In the genomic region with DNA sequence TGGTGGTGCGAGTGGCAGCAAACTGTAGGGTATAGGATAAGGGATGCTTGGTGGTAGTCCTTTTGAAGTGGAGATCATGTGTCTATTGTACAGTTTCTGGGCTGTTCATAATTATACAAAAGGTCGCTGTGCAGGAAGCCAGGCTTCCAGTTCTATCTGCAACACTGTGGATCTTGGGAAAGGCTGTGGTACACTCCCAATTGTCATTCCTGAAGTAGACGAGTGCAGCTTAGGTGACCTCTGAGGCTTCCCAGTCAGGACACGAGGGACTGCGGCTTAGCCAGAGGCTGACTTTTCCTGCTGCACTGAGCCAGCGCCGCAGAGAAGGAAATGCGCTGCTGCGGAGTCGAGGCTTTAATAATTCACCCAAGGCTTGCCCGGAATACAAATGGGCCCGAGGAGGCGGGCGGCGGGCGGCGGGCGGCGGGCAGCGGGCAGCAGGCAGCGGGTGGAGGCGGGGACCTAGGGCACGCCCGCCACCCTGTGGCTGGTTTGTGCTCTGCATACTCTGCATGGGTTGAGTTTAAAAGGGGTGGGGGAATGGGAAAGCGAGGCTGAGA, we compare ENCODE assay signal across 8 mouse cellular contexts. TPM values are rescaled to one million over a fixed set of nuclear protein-coding genes. Genes with fewer than 3 reads are reported as not detected.
DNase-seq lines count a peak whose midpoint lies in the region; ATAC-seq and TF ChIP-seq lines count a peak whose summit lies in the region.

No protein-coding gene starts in this region.

- no peaks in the 10 kb centered on the region for H3K9me3 ChIP-seq in embryonic facial prominence, embryonic 10.5 days
- no peaks in the 10 kb centered on the region for H3K9me3 ChIP-seq in heart, embryonic 11.5 days (replicated peaks; ENCODE audit: control insufficient read depth, low read length)
- H3K9me3 ChIP-seq in kidney, embryonic 14.5 days (ENCODE audit: control insufficient read depth, low read length) = no peaks in the 10 kb centered on the region
- H3K9me3 ChIP-seq in liver, embryonic 12.5 days (replicated peaks) = no peaks in the 10 kb centered on the region

- no peaks in the 10 kb centered on the region for H3K36me3 ChIP-seq in embryonic facial prominence, embryonic 10.5 days (replicated peaks)
- no peaks in the 10 kb centered on the region for H3K36me3 ChIP-seq in heart, embryonic 11.5 days (ENCODE audit: control insufficient read depth, insufficient read depth, low read length)
- H3K36me3 ChIP-seq in kidney, embryonic 14.5 days (ENCODE audit: control insufficient read depth, insufficient read depth, low read length) = no peaks in the 10 kb centered on the region
- no peaks in the 10 kb centered on the region for H3K36me3 ChIP-seq in liver, embryonic 12.5 days
- no peaks in the 10 kb centered on the region for H3K36me3 ChIP-seq in testis, adult 2 months (ENCODE audit: control insufficient read depth, insufficient read depth, low read length)

- peak; percentile 75 for ATAC-seq in CD4-positive, CD25-positive, alpha-beta regulatory T cell, adult 4 months
- no peak for ATAC-seq in heart, embryonic 11.5 days (replicated peaks; ENCODE audit: insufficient number of reproducible peaks, low FRiP score, low TSS enrichment)
- peak; percentile 83 for ATAC-seq in kidney, embryonic 14.5 days (ENCODE audit: low FRiP score, low TSS enrichment)
- peak; percentile 46; the same call in 1 of the 2 replicates for ATAC-seq in liver, embryonic 12.5 days

- peak; percentile 21; the same call in 1 of the 2 replicates for TF ChIP-seq CTCF in testis, adult 2 months (IDR thresholded peaks at IDR 0.05; ENCODE audit: control insufficient read depth, insufficient read depth, insufficient replicate concordance, low read depth, low read length)

- peak; percentile 64 for DNase-seq in adrenal gland, postnatal 25 days
- DNase-seq in embryonic facial prominence, embryonic 10.5 days (ENCODE audit: low spot score) = peak; percentile 75
- DNase-seq in naive thymus-derived CD4-positive, alpha-beta T cell, adult 2 months (ENCODE audit: low read depth) = peak; percentile 64

- no peak overlapping the region for H3K27ac ChIP-seq in embryonic facial prominence, embryonic 10.5 days (replicated peaks)
- no peak overlapping the region for H3K27ac ChIP-seq in heart, embryonic 11.5 days (ENCODE audit: low read depth, low read length)
- H3K27ac ChIP-seq in kidney, embryonic 14.5 days (ENCODE audit: low read depth, low read length) = no peak overlapping the region
- no peak overlapping the region for H3K27ac ChIP-seq in liver, embryonic 12.5 days
- H3K27ac ChIP-seq in testis, adult 2 months (ENCODE audit: control insufficient read depth, insufficient read depth, low read depth, low read length) = no peak overlapping the region

- no peak for TF ChIP-seq POLR2A in testis, adult 2 months (IDR thresholded peaks at IDR 0.05; ENCODE audit: control insufficient read depth, low read depth, low read length)

- H3K9ac ChIP-seq in heart, embryonic 11.5 days (ENCODE audit: low read depth, low read length) = no peak overlapping the region
- H3K9ac ChIP-seq in kidney, embryonic 14.5 days (ENCODE audit: low read depth, low read length) = no peak overlapping the region
- H3K9ac ChIP-seq in liver, embryonic 12.5 days = no peak overlapping the region

- 18% methylated on average over 25 of the region's 25 CpGs for WGBS in embryonic facial prominence, embryonic 10.5 days
- WGBS in heart, embryonic 11.5 days (ENCODE audit: insufficient replicate concordance) = 22% methylated on average over 25 of the region's 25 CpGs
- 19% methylated on average over 25 of the region's 25 CpGs for WGBS in kidney, embryonic 14.5 days
- WGBS in liver, embryonic 12.5 days (ENCODE audit: insufficient replicate concordance) = 10% methylated on average over 18 of the region's 25 CpGs

- peaks cover 25% of the 10 kb centered on the region for H3K27me3 ChIP-seq in embryonic facial prominence, embryonic 10.5 days (replicated peaks; ENCODE audit: low read depth, poor library complexity, severe bottlenecking)
- H3K27me3 ChIP-seq in heart, embryonic 11.5 days (ENCODE audit: control insufficient read depth, insufficient read depth, low read length) = peaks cover 13% of the 10 kb centered on the region; the same call in 1 of the 2 replicates
- 0 out of 2 replicates have a peak, but pooled peaks cover 4% of the 10 kb centered on the region for H3K27me3 ChIP-seq in kidney, embryonic 14.5 days (ENCODE audit: control insufficient read depth, insufficient read depth, low read length)
- peaks cover 28% of the 10 kb centered on the region for H3K27me3 ChIP-seq in liver, embryonic 12.5 days (replicated peaks)
- H3K27me3 ChIP-seq in testis, adult 2 months (ENCODE audit: control insufficient read depth, insufficient read depth, low read length) = no peaks in the 10 kb centered on the region

- peak overlapping the region; percentile 52 for H3K4me3 ChIP-seq in embryonic facial prominence, embryonic 10.5 days
- H3K4me3 ChIP-seq in heart, embryonic 11.5 days (ENCODE audit: low read depth, low read length) = peak overlapping the region; percentile 31
- peak overlapping the region; percentile 20; the same call in 1 of the 2 replicates for H3K4me3 ChIP-seq in kidney, embryonic 14.5 days (ENCODE audit: low read length)
- peak overlapping the region; percentile 30; the same call in 1 of the 2 replicates for H3K4me3 ChIP-seq in liver, embryonic 12.5 days
- H3K4me3 ChIP-seq in testis, adult 2 months (ENCODE audit: control insufficient read depth, low read depth, low read length) = peak overlapping the region; percentile 36; the same call in 1 of the 2 replicates

- H3K4me1 ChIP-seq in embryonic facial prominence, embryonic 10.5 days = no peaks in the 10 kb centered on the region; the same call in 1 of the 2 replicates
- no peaks in the 10 kb centered on the region for H3K4me1 ChIP-seq in heart, embryonic 11.5 days (ENCODE audit: control insufficient read depth, insufficient read depth, low read length)
- no peaks in the 10 kb centered on the region for H3K4me1 ChIP-seq in kidney, embryonic 14.5 days (ENCODE audit: control insufficient read depth, insufficient read depth, low read length)
- H3K4me1 ChIP-seq in liver, embryonic 12.5 days = 0 out of 2 replicates have a peak, but pooled peaks cover 4% of the 10 kb centered on the region
- no peaks in the 10 kb centered on the region for H3K4me1 ChIP-seq in testis, adult 2 months (ENCODE audit: control insufficient read depth, insufficient read depth, low read length)

- H3K4me2 ChIP-seq in heart, embryonic 11.5 days = peak overlapping the region; percentile 65
- H3K4me2 ChIP-seq in kidney, embryonic 14.5 days (replicated peaks; ENCODE audit: low read depth, low read length) = peak overlapping the region; percentile 44
- peak overlapping the region; percentile 70 for H3K4me2 ChIP-seq in liver, embryonic 12.5 days

RNA-seq across cellular contexts. Expression of a gene that starts 45.4 kb away (rescaled TPM):
- 10 to 100 TPM; 22.3 to 38.7 TPM for polyA plus RNA-seq in CD4-positive, CD25-positive, alpha-beta regulatory T cell, adult 4 months (2017; shearing (Covaris generic))
- 175 and 193 TPM in 2 replicates for total RNA-seq in adrenal gland, postnatal 25 days (2021)
- 686 and 718 TPM in 2 replicates for polyA plus RNA-seq in embryonic facial prominence, embryonic 10.5 days (2016; fragmentation: Nextera tagmentation; extraction: Ambion mirVana)
- polyA plus RNA-seq in heart, embryonic 11.5 days (2014; fragmentation: Nextera tagmentation; extraction: Ambion mirVana) = 179 and 197 TPM in 2 replicates
- polyA plus RNA-seq in kidney, embryonic 14.5 days (2014; fragmentation: Nextera tagmentation; extraction: Ambion mirVana) = 317 and 331 TPM in 2 replicates
- 321 and 340 TPM in 2 replicates for polyA plus RNA-seq in liver, embryonic 12.5 days (2016; fragmentation: Nextera tagmentation; extraction: Ambion mirVana)
- polyA plus RNA-seq in testis, adult 2 months (2012; rRNA removed) = 13.9 and 19.8 TPM in 2 replicates
